Mouse (Mus musculus) small intestine, adult 2 months (tissue): Measurements from ENCODE around the gene Tk1. TPM values are rescaled to one million over a fixed set of nuclear protein-coding genes. Genes with fewer than 3 reads are reported as not detected.
A peak's percentile ranks its signal among the peaks of the same experiment; 100 is the strongest.

Source experiments
- H3K27ac ChIP-seq: fragments of 200-500 bp; 2 replicates; pipeline ENCODE4 v1.5.1; 2012; ENCODE audit warnings: low read depth, low read length, control low read depth, inconsistent platforms; ENCODE audit not compliant: insufficient read depth
- H3K27me3 ChIP-seq: fragments of 200-500 bp; 2 replicates; pipeline ENCODE4 v1.6.1; 2012; ENCODE audit warnings: mild to moderate bottlenecking, moderate library complexity, low read length, inconsistent platforms; ENCODE audit not compliant: control insufficient read depth, insufficient read depth
- H3K36me3 ChIP-seq: fragments of 200-500 bp; 2 replicates; pipeline ENCODE4 v1.6.1; 2012; ENCODE audit warnings: mild to moderate bottlenecking, low read length, control low read depth, inconsistent platforms; ENCODE audit not compliant: control insufficient read depth, insufficient read depth
- H3K4me1 ChIP-seq: fragments of 200-500 bp; 2 replicates; pipeline ENCODE4 v1.6.1; 2012; ENCODE audit warnings: low read length, inconsistent platforms, mixed read lengths; ENCODE audit not compliant: control insufficient read depth, insufficient read depth, insufficient read length
- H3K4me3 ChIP-seq: fragments of 200-500 bp; 2 replicates; pipeline ENCODE4 v1.5.1; 2012; ENCODE audit warnings: low read depth, mild to moderate bottlenecking, control low read depth, inconsistent platforms, low read length, moderate library complexity
- CTCF ChIP-seq: fragments of 200-500 bp; IDR thresholded peaks from 2 replicates; pipeline ENCODE4 v1.5.1; 2012; ENCODE audit warnings: low read depth, mild to moderate bottlenecking, control low read depth, inconsistent platforms, low read length, moderate library complexity, mixed read lengths; ENCODE audit not compliant: insufficient replicate concordance, insufficient read length; ENCODE audit errors: extremely low read depth
- POLR2A ChIP-seq: fragments of 200-500 bp; IDR thresholded peaks from 2 replicates; pipeline ENCODE4 v1.6.1; 2012; ENCODE audit warnings: low read depth, mild to moderate bottlenecking, control low read depth, inconsistent platforms, low read length, moderate library complexity
- WGBS: fragments of 180-500 bp; shearing (Covaris S2); methylation state at CpG from one replicate; pipeline ENCODE4 v1.1.7; 2018; 5-methylcytosine and 5-hydroxymethylcytosine counted together
- polyA plus RNA-seq: library from polyadenylated mRNA; depleted of rRNA; stranded (reverse); fragments of >200 nt; gene quantifications from 2 replicates; pipeline ENCODE4 v1.2.3, GENCODE M21; 2012

Tk1 gene
- polyA plus RNA-seq, 1 experiment: 52.2 TPM

- H3K4me3 ChIP-seq: peak overlapping the region; percentile 80
- peaks cover 31% of the 10 kb centered on the region for H3K4me1 ChIP-seq
- H3K27ac ChIP-seq: peak overlapping the region; percentile 97
- no peak for TF ChIP-seq CTCF
- TF ChIP-seq POLR2A: peak; percentile 64; the same call in 1 of the 2 replicates
- no peaks in the 10 kb centered on the region for H3K27me3 ChIP-seq
- H3K36me3 ChIP-seq: peaks cover 26% of the 10 kb centered on the region
- WGBS: 2% methylated on average over 38 of the region's 38 CpGs
Measured at GRCm38 (mm10) chr11:117779434-117780198, 46.3 kb downstream of the Tk1 start.

- peaks cover 31% of the 10 kb centered on the region for H3K4me1 ChIP-seq
- peak overlapping the region; percentile 97 for H3K27ac ChIP-seq
- peaks cover 32% of the 10 kb centered on the region for H3K36me3 ChIP-seq
- no peak for TF ChIP-seq POLR2A
- TF ChIP-seq CTCF: no peak
- WGBS: 29% methylated on average over 12 of the region's 12 CpGs
- peak overlapping the region; percentile 80 for H3K4me3 ChIP-seq
- H3K27me3 ChIP-seq: no peaks in the 10 kb centered on the region
Measured at GRCm38 (mm10) chr11:117778851-117779433, 47.0 kb downstream of the Tk1 start.

GRCm38 (mm10) chr11:117778031-117778430 lies 47.9 kb downstream of the Tk1 start:
- H3K4me1 ChIP-seq: peaks cover 26% of the 10 kb centered on the region
- WGBS: 94% methylated on average over 11 of the region's 11 CpGs

GRCm38 (mm10) chr11:117777111-117777510 lies 48.8 kb downstream of the Tk1 start:
- Histone ChIP-seq H3K27ac (peak overlapping the region; percentile 3; the same call in 1 of the 2 replicates), H3K36me3 (peaks cover 48% of the 10 kb centered on the region), H3K27me3 (no peaks in the 10 kb centered on the region), H3K4me3 (no peak overlapping the region), H3K4me1 (peaks cover 24% of the 10 kb centered on the region)
- WGBS: 84% methylated on average over 5 of the region's 5 CpGs
- TF ChIP-seq POLR2A (no peak), CTCF (no peak)

More at GRCm38 (mm10) chr11:117778031-117778430, 47.9 kb downstream of the Tk1 start:
- Histone ChIP-seq H3K4me3 (no peak overlapping the region), H3K27ac (no peak overlapping the region), H3K27me3 (no peaks in the 10 kb centered on the region), H3K36me3 (peaks cover 40% of the 10 kb centered on the region)
- TF ChIP-seq CTCF: no peak
- TF ChIP-seq POLR2A: no peak

- 90% methylated on average over 14 of the region's 14 CpGs for WGBS
- no peak overlapping the region for H3K27ac ChIP-seq
- no peak for TF ChIP-seq POLR2A
- TF ChIP-seq CTCF: no peak
Measured at GRCm38 (mm10) chr11:117776085-117776792, 49.7 kb downstream of the Tk1 start.

GRCm38 (mm10) chr11:117775540-117775939 lies 50.4 kb downstream of the Tk1 start:
- H3K4me3 ChIP-seq: no peak overlapping the region
- H3K4me1 ChIP-seq: peaks cover 13% of the 10 kb centered on the region
- WGBS: 88% methylated on average over 13 of the region's 13 CpGs
- no peaks in the 10 kb centered on the region for H3K27me3 ChIP-seq
- no peak overlapping the region for H3K27ac ChIP-seq
- peaks cover 57% of the 10 kb centered on the region for H3K36me3 ChIP-seq
- TF ChIP-seq POLR2A (no peak), CTCF (no peak)

More at GRCm38 (mm10) chr11:117776085-117776792, 49.7 kb downstream of the Tk1 start:
- H3K4me1 ChIP-seq: peaks cover 16% of the 10 kb centered on the region
- no peak overlapping the region for H3K4me3 ChIP-seq
- peaks cover 54% of the 10 kb centered on the region for H3K36me3 ChIP-seq
- H3K27me3 ChIP-seq: no peaks in the 10 kb centered on the region

- WGBS: 91% methylated on average over 10 of the region's 10 CpGs
- peaks cover 13% of the 10 kb centered on the region for H3K4me1 ChIP-seq
- TF ChIP-seq POLR2A (no peak), CTCF (no peak)
- no peak overlapping the region for H3K27ac ChIP-seq
- H3K4me3 ChIP-seq: no peak overlapping the region
- no peaks in the 10 kb centered on the region for H3K27me3 ChIP-seq
- peaks cover 63% of the 10 kb centered on the region for H3K36me3 ChIP-seq
Measured at GRCm38 (mm10) chr11:117774925-117775324, 51.0 kb downstream of the Tk1 start.
